Mouse (Mus musculus) brain, embryonic 18.5 days (tissue): Measurements from ENCODE around the gene Ccdc65.
"Not testable (repeated sequence)": the region's sequence is repeated elsewhere in the genome, so short reads cannot be mapped to it uniquely, and the experiment has no call there.

ENCODE experiments used
- DNase-seq: peaks from one replicate; pipeline ENCODE4 v3.0.0-alpha.2; 2012; ENCODE audit warnings: low read depth, low spot score

The Ccdc65 gene

DNA sequence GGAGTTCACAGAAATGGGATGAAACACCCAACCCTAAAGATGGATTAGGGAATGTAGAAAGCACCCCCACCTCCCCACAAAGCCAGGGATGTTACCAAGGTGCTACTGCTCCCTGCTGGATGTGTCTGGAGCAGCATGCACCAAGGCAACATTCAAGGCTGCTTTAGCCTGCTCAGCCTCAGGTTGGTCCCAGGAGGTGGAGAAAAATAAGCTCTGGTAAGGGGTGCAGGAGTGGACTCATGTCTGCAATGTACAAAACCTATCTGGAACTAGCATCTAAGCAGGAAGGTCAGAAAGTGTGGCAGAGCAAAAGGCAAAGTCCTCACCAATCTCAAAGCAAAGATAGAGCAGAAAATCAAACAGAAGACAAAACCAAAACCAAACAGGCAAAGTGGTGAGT lies 29.9 kb downstream of the Ccdc65 start:
- no peak for DNase-seq

DNA sequence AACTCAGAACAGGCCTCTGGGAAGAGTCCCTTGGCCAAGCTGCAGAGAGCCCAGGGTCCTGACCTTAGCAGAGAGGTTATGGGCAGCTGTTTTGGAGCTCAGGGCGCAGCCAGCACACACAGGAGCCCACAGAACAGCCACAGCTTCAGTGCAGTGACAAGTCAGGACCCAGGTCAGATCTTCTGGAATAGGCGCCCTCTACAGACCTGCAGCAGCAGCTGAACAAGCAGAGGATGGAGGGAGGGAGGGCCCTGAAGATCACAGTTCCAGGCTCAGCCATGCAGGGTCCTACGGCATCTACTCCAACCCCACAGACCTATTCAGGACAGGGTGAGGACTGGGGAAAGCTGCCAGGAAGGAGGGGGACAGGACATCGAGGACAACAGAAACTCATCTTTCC lies 30.8 kb downstream of the Ccdc65 start:
- DNase-seq: no peak

DNA sequence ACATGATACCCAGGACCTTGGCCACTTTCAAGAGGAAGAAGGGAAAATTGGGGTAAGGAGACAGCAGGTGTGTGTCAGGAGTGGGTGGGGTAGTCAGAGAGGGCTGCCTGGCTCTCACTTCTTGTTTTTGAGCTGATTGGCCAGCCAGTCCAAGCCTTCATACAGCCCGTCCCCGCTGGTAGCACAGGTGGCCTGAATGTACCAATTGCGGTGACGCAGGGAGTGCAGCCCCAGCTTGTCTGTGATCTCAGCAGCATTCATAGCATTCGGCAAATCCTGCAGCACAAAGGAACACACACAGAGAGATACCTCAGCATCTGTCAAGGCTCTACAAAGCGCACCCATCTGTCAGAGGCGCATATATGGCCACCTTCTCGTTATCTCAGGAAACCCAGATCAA lies 32.2 kb downstream of the Ccdc65 start:
- DNase-seq: no peak

DNA sequence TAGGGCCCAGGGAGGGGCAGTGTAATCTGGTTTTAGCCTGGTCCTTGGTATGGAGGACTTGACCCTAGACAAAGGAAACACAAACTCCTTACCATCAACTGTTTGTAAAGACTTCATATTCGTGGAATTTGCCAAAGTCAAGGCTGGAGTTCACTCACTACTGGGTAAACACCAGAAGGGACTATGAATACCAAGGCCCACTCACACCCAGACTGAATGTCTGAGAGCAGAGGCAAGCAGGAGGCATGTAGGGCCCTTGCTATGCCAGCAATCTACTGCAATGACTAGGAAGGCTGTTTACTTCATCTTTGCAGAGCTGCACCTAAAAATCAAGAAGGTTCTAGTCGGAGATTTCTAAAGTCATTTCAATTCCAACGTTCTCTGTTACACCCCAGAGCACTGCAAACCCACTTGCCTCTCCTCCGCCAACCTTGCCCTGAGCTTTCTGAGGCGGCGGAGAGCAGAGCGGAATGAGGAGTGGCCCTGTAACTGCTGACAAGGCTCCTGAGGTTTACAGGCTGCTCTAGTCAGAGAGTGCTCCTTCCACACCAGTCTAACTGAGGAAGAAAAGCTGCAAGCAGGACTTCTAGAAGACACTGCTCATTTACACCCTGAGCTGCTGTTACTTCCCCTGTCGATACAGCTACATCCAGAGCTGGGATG lies 34.9 kb downstream of the Ccdc65 start:
- DNase-seq: no peak

DNA sequence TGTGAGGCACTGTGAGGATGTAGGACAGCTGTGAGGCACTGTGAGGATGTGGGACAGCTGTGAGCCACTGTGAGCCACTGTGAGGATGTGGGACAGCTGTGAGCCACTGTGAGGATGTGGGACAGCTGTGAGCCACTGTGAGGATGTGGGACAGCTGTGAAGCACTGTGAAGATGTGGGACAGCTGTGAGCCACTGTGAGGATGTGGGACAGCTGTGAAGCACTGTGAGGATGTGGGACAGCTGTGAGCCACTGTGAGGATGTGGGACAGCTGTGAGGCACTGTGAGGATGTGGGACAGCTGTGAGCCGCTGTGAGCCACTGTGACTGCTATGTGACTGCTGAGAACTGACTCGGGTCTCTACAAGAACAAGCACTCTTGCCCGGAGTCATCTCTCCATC lies 35.9 kb downstream of the Ccdc65 start:
- DNase-seq: not testable (repeated sequence)

DNA sequence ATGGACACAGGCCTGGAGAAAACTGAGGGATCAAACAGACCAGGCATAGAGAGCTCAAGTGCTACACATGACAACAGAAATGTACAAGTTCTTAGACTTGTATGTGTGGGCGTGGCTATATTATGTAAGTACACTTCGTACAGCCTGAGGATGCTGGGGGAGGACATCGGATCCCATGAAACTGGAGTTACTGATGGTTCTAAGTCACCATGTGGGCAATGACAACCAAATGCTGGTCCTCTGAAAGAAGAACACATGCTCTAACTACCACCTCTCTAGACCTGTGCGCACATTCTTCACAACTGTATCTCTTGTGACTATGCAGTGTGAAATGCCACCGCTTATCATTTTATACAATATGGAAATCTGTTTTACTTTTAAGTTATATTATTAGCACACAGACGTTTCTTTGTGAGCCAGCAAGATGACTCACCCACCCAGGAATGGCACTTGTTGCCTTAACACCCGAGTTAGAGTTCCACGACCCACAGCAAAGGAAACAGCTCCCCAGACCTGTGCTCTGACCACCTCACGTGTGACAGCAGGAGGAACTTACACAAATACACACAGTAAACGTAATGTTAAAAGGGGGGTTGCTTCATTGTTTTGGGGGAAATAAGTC lies 38.4 kb downstream of the Ccdc65 start:
- no peak for DNase-seq

DNA sequence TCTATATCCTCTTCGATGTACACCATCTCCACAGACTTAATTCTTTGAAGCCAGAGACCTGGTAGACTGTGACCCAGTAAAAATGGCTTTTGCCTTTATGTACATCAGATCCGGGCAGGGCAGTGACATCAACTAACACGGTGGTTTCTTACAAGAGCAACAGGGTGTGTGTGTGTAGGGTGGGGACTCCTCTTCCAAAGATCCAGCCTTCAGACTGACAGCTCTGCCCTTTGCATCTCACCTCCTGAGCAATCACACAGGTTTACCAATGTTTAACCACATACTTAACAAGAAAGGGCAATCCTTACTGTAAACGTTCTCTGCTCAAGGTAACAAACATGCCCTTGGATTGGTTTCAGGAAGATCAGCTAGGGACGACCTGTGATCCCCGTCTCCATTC lies 39.3 kb downstream of the Ccdc65 start:
- no peak for DNase-seq

DNA sequence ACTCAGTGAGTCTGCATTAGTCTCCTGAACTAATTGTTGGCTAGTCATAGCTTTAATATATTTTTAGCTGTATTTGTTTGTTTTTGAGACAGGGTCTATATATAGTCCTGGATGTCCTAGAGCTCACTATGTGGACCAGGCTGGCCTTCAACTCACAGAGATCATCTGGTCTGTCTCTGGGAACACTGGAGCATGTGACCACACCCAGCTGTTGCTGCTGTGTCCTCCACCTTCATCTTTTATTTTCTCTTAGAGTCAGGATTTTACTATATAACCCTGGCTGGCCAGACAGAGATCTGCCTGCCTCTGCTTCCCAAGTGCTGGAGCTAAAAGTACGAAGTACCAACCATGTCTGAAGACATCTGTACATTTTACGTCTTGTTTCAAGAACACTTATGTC lies 41.1 kb downstream of the Ccdc65 start:
- no peak for DNase-seq

DNA sequence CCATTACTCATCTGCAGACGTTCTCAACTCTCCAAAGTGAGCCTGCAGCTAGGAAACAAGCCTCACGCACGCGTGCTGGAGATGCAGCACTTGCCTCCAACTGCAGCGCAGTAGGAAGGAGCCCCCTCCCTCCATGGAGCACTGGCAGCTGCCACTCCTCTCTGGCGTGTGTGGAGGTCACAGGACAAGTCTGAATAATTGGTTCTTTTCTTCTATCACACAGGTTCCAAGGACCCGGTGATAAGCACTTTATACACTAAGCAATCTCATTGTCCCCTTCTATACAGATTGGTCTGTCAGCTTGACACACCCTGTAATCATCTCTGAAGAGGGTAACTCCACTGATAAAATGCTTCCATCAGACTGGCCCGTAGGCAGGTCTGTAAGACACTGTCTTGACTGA lies 45.0 kb downstream of the Ccdc65 start:
- no peak for DNase-seq

DNA sequence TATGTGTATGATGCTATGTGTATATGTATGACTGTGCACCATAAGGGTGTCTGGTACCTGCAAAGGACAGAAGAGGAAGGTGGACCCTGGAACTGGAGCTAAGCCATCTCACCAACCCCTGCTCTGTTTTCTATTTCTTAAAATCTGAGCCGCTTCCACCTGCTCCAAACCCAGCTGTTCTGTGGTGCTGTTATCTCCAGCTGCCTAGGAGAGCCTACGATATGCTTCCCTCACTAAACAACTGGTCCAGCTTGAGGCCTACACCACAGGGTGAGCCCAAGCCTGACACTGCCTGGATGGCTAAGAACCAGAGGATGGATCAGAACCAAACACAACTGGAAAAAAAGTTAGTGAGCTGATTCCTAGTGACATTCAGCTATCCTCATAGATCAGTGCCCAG lies 46.1 kb downstream of the Ccdc65 start:
- DNase-seq: no peak

DNA sequence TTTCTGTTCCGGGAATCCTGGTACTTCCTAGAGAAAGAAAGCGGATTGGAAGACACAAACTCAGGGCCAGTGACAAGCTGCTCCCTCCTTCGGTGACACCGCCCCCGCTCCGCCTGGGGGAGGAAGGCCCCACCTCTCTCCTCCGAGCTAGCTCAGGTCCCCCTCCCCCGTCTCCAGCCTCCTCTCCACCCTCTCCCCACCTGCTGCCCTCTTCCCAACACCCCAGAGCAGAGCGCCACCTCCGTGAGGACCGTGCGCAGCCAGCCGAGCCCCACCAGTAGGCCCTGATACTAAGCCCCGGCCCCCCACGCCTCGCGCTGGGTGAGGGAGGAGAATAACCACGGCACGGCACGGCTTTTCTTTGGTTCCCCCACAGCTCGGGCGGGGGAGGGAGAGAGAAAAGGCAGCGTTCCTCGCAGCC lies 54.2 kb downstream of the Ccdc65 start:
- peak; percentile 50 for DNase-seq

DNA sequence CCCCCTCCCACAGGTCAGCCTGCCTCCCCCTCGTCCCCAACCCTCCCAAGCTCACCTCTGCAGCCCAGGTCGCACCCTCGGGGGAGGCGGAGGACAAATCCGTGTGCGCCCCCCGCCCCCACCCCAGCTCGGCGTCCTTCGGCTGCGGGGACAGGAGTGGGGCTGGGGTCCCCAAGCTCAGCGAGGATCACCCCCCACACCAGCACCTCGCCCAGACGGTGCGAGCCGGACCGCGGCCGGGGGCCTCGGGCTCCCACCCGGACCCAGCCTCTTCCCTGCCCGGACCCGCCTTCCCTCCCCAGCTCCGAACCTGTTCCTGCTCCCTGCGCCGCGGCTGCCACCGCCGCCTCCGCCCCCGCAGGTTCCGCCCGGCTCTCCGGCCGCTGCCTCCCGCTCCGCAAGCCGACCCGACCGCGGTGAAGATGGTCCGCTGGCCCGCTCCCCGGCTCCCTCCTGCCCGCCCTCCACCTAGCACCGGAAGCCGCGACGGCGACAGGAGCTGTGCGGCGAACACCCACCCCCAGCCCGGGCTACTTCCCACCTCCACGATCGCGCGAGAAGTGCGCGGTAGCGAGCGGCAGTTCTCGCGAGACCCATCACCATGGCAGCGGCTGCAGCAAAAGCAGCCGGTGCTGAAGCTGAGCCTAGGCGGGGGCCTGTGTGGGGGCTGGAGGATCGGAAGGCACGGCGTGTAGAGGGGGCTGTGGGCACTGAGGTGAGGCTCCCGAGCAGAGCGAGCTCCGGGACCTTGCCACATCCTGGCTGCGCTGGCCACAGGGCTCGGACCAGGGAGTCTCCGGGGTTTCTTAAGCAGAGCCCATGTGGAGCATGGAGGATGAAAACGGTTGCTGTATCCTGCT lies 54.9 kb downstream of the Ccdc65 start, which contains the start of gene Arf3:
Arf3 (minus strand) TSS at position 545 of the 860 bp plus-strand sequence.
- peak; percentile 90 for DNase-seq

DNA sequence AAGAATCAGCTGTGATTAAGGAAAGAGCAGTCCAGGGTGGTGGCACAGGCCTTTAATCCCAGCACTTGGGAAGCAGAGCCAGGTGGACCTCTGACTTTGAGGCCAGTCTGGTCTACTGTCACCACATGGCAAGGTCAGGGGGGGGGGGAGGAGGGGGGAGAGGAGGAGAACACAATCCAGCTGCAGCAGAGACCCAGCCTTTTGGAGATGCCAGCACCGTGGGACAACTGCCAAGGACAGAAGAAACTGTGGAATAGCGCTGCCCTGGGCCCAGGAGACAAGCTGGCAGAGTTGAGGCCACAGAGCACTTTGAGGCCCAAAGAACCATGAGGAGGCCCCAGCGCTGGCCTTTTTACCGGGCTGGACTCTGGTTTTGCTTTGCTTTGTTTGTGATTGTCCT lies 57.9 kb downstream of the Ccdc65 start:
- no peak for DNase-seq

DNA sequence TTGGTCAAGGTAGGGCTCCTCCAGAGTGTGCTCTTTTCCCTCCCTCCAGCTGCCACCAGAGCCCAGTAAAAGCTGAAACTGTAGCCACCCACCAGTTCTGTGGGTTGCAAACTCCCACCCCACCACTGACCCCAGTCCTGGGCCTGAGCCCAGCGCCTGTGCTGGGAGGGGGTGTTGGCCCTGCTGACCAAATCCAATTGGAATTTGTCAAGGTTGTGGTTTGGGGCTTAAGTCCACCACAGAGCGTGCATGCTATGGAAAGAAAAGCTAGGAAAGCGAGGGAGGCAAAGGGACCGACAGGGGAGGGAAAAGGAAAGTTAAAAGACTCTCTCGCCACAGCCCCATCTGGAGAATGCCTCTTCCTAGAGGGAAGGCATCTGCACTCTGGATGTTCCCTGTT lies 60.3 kb downstream of the Ccdc65 start:
- no peak for DNase-seq

DNA sequence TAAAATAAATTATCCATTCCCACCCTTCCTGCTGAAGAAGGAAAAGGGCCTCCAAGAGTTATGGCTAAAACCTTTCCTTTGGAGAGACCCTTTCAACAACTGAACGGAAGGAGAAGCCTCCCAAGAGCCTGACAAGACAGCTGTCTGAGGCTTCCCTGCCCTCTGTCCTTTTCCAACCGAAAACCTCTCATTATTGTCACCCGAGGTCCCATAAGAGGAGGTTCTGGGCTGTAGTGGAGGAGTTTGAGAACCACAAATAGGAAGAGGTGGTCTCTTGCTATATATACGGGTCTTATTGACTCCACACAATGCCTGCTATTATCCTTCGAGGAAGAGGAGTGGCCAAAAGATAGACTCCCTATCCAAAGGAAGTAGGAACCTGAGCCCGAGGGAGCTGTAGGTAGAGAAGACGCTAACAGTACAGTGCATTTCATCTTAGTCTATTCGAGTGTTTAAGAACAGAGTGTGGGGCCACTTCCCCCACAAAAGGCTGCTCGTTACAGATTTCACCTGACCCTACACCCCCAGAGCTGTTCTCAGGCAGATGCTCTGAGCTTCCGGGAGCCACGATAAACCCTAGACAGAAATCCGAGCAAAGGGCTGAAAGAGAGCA lies 63.9 kb downstream of the Ccdc65 start:
- no peak for DNase-seq

DNA sequence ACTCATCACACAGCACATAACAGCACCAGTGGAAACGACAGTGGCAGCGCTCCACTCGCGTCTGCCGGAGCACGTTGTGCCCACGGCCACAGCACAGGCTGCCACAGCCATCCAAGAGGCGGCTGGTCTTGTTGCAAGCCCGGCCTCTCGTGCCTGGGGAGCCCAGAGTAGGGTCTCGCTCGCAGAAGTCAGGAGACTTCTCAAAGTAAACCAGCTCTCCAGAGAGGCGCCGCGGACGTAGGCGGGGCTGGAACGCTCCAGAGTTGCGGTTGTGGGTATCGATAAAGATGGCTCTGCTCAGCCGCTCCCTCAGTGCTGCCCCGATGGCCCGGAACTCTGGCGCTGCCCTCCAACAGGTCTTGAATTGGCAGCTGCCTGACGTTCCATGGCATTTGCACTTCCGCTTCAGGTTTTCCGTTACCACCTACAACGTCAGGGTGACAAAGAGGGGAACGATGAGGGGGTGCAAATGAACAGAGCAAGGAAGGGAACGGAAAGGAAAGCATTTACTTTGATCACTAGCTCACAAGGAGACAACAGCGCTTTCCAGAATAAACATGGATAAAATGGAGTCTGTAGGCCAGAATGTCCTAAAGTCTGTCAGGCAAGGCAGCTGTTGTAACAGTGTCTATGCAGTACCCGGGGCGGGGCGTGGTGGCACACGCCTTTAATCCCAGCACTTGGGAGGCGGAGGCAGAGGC lies 64.7 kb downstream of the Ccdc65 start:
- no peak for DNase-seq
